Mouse (Mus musculus): Measurements from ENCODE around the gene Ap3d1.

The Ap3d1 gene

GRCm38 (mm10) chr10:80757717-80758116, 15.7 kb upstream of the Ap3d1 start:
- DNase-seq (ENCODE audit: extremely low spot score, low spot score), result peak; percentile 41

DNA sequence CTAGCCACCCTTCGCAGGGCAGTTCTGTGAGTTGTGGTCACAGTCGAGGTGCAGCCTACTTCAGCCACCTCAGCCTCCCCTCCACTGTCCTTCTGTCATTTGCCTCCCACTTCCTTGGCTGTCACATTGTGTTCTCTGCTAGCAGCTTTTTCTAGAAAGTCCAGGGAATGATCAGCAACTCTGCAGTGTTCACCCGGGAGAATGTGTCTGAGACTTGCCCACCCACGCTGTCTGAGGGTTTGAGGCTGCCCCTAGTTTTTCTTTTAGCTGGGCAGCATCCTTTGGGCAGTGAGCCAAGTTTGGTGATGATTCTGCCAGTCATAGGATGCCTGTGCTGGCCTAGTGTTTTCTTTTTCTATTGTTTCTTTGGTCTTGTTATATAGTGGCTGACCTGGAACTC, 14.9 kb upstream of the Ap3d1 start:
- no peak for DNase-seq (ENCODE audit: extremely low spot score, low spot score)

- no peak for DNase-seq (ENCODE audit: extremely low spot score, low spot score)
These were observed 14.4 kb upstream of the Ap3d1 start for GRCm38 (mm10) chr10:80756509-80756908.

GRCm38 (mm10) chr10:80756099-80756498, 14.0 kb upstream of the Ap3d1 start:
- no peak for DNase-seq (ENCODE audit: extremely low spot score, low spot score)

- DNase-seq (ENCODE audit: extremely low spot score, low spot score), result peak; percentile 21
These were observed 13.4 kb upstream of the Ap3d1 start for GRCm38 (mm10) chr10:80755291-80756015.

DNA sequence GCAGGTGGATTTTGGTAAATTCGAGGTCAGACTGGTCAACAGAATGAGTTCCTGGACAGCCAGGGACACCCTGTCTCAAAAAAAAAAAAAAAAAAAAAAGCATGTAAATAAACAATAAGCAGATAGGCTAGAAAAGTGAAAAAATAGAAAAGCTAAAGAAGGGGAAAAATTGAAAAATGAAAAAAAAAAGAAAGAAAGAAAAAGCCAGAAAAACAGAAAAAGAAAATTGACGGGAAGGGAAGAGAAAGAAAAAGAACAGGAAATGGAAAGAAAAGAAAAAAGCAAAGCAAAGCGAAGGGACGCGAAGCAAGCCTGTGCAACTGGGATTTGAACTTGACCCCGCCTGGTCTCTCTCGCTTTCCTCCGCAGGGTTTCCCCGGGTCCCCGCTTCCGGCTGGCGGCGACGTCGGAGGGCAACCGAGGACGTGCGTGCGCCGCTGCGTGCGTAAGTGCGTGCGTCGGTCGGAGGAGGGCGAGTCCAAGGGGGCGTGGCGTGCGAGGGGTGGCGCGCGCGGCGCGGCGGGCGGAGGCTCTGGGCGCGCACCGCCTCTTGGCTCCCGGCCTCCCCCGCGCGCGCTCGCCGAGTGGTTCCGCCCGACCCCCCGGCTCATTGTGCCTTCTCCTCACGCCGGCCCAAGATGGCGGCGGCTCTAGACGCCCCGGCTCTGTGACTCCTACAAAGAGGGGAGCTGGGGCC, 12.7 kb upstream of the Ap3d1 start, which contains the start of gene Dot1l:
TSS of gene Dot1l (plus strand) at position 613 of the 697 bp plus-strand sequence.
- peak; percentile 99 for DNase-seq (ENCODE audit: extremely low spot score, low spot score)

DNA sequence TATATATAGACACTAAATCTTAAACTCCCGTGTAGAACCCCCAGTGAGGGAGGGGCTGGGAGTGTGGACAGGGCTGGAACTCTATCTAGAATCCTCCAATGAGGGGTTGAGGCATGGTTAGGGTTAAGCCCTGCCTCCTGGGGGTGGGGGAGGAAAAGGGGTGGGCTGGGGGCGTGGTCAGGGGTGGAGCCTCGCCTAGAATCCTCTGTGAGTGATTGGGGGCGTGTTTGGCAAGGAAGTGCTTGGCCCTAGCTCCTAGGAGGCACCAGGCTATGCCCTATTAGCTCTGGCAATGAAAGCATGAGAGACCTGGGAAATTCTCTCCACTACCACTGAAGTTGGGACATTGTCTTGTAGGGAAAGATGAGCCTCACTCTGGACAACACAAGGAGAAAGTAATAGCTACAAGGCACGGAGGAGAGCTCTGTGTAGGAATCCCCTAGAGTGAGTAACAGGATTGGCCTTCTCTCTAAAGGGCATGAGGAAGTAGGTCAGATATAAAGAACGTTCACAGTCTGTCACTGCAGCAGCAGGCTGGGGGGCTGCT, 10.1 kb upstream of the Ap3d1 start:
- DNase-seq (ENCODE audit: extremely low spot score, low spot score), result peak; percentile 83

DNA sequence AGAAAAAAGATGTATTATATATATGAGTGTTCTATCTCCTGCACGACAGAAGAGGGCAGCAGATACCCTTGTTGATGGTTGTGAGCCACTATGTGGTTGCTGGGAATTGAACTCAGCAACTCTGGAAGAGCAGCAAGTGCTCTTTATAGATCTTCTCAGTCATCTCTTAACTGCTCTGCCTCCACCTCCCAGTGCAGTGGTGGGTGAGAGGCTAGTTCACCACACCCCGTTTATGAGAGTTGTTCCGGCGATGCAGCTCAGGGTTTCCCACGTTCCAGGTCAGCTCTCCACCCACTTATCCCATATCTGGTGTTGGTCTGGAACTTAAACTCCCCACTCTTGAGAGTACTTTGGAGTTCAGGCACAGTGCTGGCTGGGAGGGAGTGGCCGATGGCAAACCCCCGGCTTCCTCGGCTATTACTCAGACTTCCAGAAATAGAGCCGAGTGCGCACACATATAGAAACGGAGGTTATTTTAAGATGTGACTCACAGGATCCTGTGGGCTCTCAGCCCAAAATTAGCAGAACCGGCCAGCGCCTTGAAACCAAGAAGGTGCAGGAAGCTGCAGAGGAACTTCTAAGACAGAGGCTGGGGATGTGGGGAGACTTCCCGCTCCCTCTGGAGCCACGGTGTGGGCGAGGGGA, 9.2 kb upstream of the Ap3d1 start:
- peak; percentile 23 for DNase-seq (ENCODE audit: extremely low spot score, low spot score)

GRCm38 (mm10) chr10:80748609-80749008, 6.5 kb upstream of the Ap3d1 start:
- peak; percentile 65 for DNase-seq (ENCODE audit: extremely low spot score, low spot score)

GRCm38 (mm10) chr10:80747410-80747809, 5.3 kb upstream of the Ap3d1 start:
- peak; percentile 71 for DNase-seq (ENCODE audit: extremely low spot score, low spot score)

GRCm38 (mm10) chr10:80744262-80744661, 2.2 kb upstream of the Ap3d1 start:
- DNase-seq (ENCODE audit: extremely low spot score, low spot score), result no peak

GRCm38 (mm10) chr10:80741634-80742179, 357 bp downstream of the Ap3d1 start:
- DNase-seq (ENCODE audit: extremely low spot score, low spot score), result no peak

DNA sequence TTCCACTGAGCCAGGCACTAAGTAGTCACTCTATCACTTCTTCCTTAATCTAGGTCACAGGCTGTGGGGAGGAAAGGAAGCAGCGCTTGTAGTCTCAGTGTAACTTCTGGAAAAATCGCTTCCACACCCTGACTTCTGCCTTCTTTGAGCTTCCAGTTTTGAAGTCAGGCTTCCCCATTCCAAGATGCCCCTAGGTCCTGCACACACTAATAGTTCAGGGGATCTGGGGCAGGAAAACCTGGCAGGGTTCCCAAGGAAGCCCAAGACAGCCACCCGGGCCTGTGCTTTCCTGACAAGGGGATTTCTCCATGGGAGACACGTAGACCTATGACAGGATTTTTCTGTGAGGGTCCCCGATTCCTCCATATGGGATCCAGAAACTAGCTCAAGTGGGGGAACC, 918 bp downstream of the Ap3d1 start:
- no peak for DNase-seq (ENCODE audit: extremely low spot score, low spot score)

DNA sequence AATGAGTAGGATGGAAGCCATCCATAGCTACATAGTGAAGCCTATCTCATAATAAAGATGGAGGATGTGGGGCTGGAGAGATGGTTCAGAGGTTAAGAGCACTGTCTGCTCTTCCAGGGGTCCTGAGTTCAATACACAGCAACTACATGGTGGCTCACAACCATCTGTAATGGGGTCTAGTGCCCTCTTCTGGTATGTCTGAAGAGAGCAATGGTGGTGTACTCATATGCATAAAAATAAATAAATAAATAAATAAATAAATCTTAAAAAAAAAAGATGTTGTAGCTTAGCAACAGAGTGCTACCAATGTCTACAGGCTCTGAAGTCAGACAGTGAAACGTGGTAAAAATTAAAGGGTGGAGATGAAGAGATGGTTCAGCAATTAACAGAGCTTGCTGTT, 3.4 kb downstream of the Ap3d1 start:
- no peak for DNase-seq (ENCODE audit: extremely low spot score, low spot score)

DNA sequence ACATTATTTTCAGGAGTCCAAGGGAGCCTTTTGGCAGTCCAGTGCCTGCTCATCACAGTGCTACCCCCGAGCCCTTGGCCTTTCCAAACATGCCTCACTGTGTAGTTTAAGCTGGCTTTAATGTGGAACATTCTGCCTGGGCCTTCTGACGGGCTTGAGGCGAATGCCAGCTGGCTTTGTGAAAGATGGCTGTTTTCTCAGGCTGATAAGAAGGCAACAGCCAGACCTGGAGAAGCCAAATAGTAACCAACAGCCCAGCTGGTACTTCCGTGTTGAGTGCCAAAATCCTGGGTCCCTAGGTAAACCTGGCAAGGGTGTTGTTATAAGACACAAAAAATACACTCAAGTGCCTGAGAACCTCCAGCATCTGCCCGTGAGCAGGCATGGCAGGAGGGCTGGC, 5.3 kb downstream of the Ap3d1 start:
- DNase-seq (ENCODE audit: extremely low spot score, low spot score), result no peak

DNA sequence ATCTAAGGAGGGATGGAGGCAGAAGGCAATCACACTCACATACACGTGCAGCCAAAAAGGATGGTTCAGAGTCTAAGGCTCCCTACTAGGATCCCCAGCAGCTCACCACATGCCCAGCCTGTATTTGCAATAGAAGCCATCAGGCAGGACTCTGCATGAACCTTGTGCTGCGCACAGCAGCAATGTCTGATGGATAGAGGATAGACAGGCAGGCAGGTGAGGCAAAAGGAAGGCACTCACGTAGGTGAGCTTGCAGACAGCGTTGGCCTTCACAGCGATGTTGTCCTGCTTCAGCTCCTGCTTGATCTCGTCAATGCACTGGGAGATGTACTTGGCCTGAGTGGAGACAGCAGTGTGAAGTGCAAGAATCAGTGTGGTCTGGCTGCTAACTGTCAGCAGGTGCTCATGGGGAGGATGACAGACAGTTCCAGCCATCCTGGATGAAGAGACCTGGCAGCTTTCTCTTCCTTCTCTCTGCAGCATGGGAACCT, 9.4 kb downstream of the Ap3d1 start:
- DNase-seq (ENCODE audit: extremely low spot score, low spot score), result no peak

GRCm38 (mm10) chr10:80727369-80728127, 14.5 kb downstream of the Ap3d1 start:
- DNase-seq (ENCODE audit: extremely low spot score, low spot score), result no peak

DNA sequence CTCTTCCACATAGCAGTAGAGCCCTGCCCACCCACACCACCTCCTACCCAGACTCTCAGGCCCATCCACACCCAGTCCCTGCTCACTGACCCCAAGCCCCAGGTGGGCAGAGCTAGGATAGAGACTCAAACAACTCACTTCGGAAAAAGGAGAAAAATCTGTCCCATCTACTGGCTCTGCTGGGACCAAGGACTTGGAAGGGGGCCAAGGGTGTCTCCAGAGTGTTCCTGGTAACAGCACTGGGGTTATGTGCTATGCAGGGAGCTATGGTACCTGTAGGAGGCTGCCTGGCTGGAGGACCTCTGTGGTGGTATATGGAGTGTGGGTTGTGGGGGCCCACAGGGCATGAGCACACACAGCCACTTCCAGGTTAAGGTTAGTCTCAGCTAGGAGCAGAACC, 24.8 kb downstream of the Ap3d1 start:
- DNase-seq (ENCODE audit: extremely low spot score, low spot score), result no peak

- DNase-seq (ENCODE audit: extremely low spot score, low spot score), result no peak
These were observed 31.2 kb downstream of the Ap3d1 start for GRCm38 (mm10) chr10:80710834-80711233.

DNA sequence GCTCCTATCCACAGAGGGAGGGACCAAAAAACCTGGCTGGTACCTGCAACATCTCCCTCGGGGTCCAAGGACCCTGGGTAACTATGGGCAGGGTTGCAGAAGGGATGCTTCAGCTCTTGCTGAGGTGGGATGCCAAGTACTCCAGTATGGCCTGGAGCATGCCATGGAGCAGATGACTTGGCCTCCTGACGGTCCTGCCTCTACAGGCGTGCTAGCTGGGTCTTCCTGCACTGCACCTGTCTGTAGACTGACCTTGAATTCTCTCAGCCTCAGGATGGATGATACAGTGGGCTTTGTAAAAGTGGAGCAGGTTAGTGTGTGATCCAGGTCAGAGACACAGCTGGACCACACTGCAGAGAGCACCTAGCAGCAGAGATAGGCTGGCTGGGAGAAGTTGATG, 36.6 kb downstream of the Ap3d1 start:
- DNase-seq (ENCODE audit: extremely low spot score, low spot score), result no peak

- no peak for DNase-seq (ENCODE audit: extremely low spot score, low spot score)
These were observed 37.0 kb downstream of the Ap3d1 start for GRCm38 (mm10) chr10:80705033-80705432.

All from neural tube, embryonic 10.5 days (tissue).